Mouse (Mus musculus) lung, adult 2 months (tissue): ENCODE results near the gene M1ap.

Source experiments
- CTCF ChIP-seq: fragments of 200-500 bp; IDR thresholded peaks from 2 replicates; pipeline ENCODE4 v1.5.1; 2011; ENCODE audit warnings: mild to moderate bottlenecking, low read length, control low read depth; ENCODE audit not compliant: insufficient read depth
- POLR2A ChIP-seq: fragments of 200-500 bp; IDR thresholded peaks from 2 replicates; pipeline ENCODE4 v1.6.1; 2011; ENCODE audit warnings: low read depth, mild to moderate bottlenecking, control low read depth, low read length, borderline replicate concordance; ENCODE audit errors: extremely low read depth

DNA sequence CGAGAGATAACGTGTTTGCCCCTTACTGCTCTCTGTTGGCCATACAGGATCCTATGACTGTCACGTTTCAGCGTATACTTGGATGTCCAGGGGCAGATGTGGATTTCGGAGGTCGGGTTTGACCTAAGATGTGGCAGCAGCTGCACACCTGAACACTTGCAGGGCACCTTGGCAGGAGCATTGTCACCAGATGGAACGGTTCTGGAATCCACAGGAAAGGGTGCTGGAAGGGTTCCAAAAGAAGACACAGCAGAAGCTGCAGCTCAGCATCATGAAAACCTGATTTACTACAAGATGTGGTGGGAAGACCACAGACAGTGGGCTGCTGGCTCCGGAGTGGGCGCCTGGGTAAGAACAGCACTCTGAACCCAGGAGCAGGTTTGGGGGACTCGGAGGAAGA lies 20.6 kb upstream of the M1ap start:
- TF ChIP-seq CTCF (no peak), POLR2A (no peak)
